Mouse (Mus musculus): ENCODE results near the gene Slc23a2. TPM values are rescaled to one million over a fixed set of nuclear protein-coding genes. Genes with fewer than 3 reads are reported as not detected.

Gene Slc23a2
- polyA plus RNA-seq, 1 experiment from 2014 or later = 5.6 TPM

DNA sequence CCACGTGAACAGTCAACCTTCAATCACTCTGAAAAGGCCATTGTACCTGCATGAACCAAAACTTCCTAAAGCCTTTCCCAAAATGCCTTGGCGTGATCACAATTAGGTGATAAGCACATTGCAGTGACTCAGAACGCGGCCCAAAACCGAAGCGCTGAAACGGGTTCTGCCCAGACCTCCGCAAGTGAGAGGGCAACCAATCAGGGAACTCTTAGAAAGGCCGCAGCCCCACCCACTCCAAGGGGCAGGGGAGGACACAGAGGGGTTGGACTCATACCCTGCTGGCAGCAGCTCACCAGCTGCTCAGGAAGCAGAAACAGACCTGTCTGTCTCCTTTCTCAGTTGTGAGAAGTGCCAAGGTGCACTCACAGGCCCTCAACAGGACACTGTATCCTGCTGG lies 13.6 kb downstream of the Slc23a2 start:
- H3K9ac ChIP-seq (ENCODE audit: low read length) = no peak overlapping the region
- DNase-seq (ENCODE audit: low spot score) (peak; percentile 74), ATAC-seq (ENCODE audit: low FRiP score, low TSS enrichment) (peak; percentile 85)
- H3K4me3 ChIP-seq (ENCODE audit: low read depth, low read length) = no peak overlapping the region
- WGBS = 15% methylated on average over 9 of the region's 9 CpGs
- H3K9me3 ChIP-seq (ENCODE audit: control insufficient read depth, low read length) = no peaks in the 10 kb centered on the region
- H3K4me1 ChIP-seq (replicated peaks; ENCODE audit: control insufficient read depth, insufficient read depth) = no peaks in the 10 kb centered on the region; the same call in 1 of the 2 replicates
- H3K27ac ChIP-seq (replicated peaks) = no peak overlapping the region
- H3K27me3 ChIP-seq (ENCODE audit: control insufficient read depth, insufficient read depth, low read length) = no peaks in the 10 kb centered on the region
- TF ChIP-seq CTCF (IDR thresholded peaks at IDR 0.05; ENCODE audit: low read depth) (no peak), EP300 (optimal IDR thresholded peaks at IDR 0.05) (no peak)
- H3K36me3 ChIP-seq (ENCODE audit: control insufficient read depth, insufficient read depth, low read length) = no peaks in the 10 kb centered on the region
- 0 out of 2 replicates have a peak overlapping the region, but pooled peaks have one; percentile 18 for H3K4me2 ChIP-seq (replicated peaks; ENCODE audit: low read depth)

DNA sequence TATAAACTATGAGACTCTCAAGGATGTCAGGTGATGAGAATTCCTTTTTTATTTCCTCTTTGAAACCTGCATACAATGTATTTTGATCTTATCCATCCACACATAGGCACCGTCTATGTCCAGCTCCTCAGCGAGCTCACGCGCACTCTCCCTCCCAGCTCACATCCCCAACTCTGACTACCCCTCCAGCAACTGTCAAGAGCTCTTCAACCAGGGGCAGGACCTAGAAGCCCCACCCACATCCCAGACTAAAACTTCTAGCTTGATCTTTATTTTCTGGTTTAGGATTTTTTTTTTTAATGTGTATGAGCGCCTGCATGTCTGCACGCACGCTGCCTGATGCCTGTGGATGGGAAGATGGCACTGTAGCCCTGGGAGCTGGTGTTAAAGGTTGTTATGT lies 14.9 kb downstream of the Slc23a2 start:
- Histone ChIP-seq H3K4me3 (ENCODE audit: low read depth, low read length) (no peak overlapping the region), H3K9ac (ENCODE audit: low read length) (no peak overlapping the region), H3K4me1 (replicated peaks; ENCODE audit: control insufficient read depth, insufficient read depth) (no peaks in the 10 kb centered on the region; the same call in 1 of the 2 replicates), H3K36me3 (ENCODE audit: control insufficient read depth, insufficient read depth, low read length) (no peaks in the 10 kb centered on the region), H3K27me3 (ENCODE audit: control insufficient read depth, insufficient read depth, low read length) (no peaks in the 10 kb centered on the region), H3K27ac (replicated peaks) (no peak overlapping the region), H3K9me3 (ENCODE audit: control insufficient read depth, low read length) (no peaks in the 10 kb centered on the region), H3K4me2 (replicated peaks; ENCODE audit: low read depth) (no peak overlapping the region)
- ATAC-seq (ENCODE audit: low FRiP score, low TSS enrichment) (no peak), DNase-seq (ENCODE audit: low spot score) (no peak)
- 93% methylated on average over 7 of the region's 7 CpGs for WGBS
- TF ChIP-seq CTCF (IDR thresholded peaks at IDR 0.05; ENCODE audit: low read depth) (no peak), EP300 (optimal IDR thresholded peaks at IDR 0.05) (no peak)

DNA sequence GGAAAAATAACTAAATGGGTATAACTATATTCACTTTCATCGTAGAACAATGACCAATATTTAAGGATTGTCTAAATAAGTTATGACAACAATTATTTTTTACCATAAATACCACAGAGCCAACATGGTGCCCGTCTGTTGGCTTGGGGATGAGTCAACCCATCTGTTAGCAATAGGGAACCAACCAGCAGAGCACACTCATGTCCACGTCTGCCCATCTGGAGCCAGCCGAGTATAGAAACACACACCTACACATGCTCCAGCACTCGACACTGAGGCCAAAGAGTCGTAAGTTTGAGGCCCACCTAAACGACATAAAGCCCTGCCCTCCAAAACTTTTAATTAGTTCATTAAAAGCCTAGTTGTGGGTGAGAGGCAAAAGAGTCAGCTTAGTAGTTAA lies 15.7 kb downstream of the Slc23a2 start:
- TF ChIP-seq EP300 (optimal IDR thresholded peaks at IDR 0.05) = no peak
- TF ChIP-seq CTCF (IDR thresholded peaks at IDR 0.05; ENCODE audit: low read depth) = no peak
- no peak overlapping the region for H3K27ac ChIP-seq (replicated peaks)
- no peak overlapping the region for H3K4me2 ChIP-seq (replicated peaks; ENCODE audit: low read depth)
- H3K9me3 ChIP-seq (ENCODE audit: control insufficient read depth, low read length) = no peaks in the 10 kb centered on the region
- no peaks in the 10 kb centered on the region for H3K27me3 ChIP-seq (ENCODE audit: control insufficient read depth, insufficient read depth, low read length)
- DNase-seq (ENCODE audit: low spot score) = no peak
- H3K4me3 ChIP-seq (ENCODE audit: low read depth, low read length) = no peak overlapping the region
- no peak overlapping the region for H3K9ac ChIP-seq (ENCODE audit: low read length)
- WGBS = 88% methylated on average over 7 of the region's 7 CpGs
- no peaks in the 10 kb centered on the region for H3K36me3 ChIP-seq (ENCODE audit: control insufficient read depth, insufficient read depth, low read length)
- no peaks in the 10 kb centered on the region; the same call in 1 of the 2 replicates for H3K4me1 ChIP-seq (replicated peaks; ENCODE audit: control insufficient read depth, insufficient read depth)
- no peak for ATAC-seq (ENCODE audit: low FRiP score, low TSS enrichment)

DNA sequence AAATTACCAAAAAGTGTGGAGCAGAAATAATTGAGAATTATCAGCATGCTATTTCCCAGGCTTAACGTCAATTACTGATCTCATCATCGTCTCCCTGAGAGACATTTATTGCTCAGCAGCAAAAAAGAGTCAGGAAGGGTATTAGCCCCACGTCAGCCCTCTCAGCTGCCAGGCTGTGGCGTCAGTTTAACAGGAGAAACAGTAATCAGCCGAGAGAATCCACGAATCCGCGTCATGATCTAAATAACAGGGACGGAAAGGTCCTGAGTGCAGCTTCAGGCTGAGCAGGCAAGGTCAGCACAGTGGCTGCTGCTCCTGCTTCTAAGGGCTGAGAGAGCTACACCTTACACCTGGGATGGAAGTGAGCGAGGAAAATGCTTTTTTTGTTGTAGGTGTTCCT lies 17.0 kb downstream of the Slc23a2 start:
- Histone ChIP-seq H3K4me1 (replicated peaks; ENCODE audit: control insufficient read depth, insufficient read depth) (no peaks in the 10 kb centered on the region), H3K27ac (replicated peaks) (no peak overlapping the region), H3K9ac (ENCODE audit: low read length) (no peak overlapping the region), H3K9me3 (ENCODE audit: control insufficient read depth, low read length) (no peaks in the 10 kb centered on the region), H3K4me3 (ENCODE audit: low read depth, low read length) (no peak overlapping the region), H3K4me2 (replicated peaks; ENCODE audit: low read depth) (no peak overlapping the region), H3K27me3 (ENCODE audit: control insufficient read depth, insufficient read depth, low read length) (no peaks in the 10 kb centered on the region), H3K36me3 (ENCODE audit: control insufficient read depth, insufficient read depth, low read length) (no peaks in the 10 kb centered on the region)
- WGBS = 64% methylated on average over 10 of the region's 10 CpGs
- DNase-seq (ENCODE audit: low spot score) (no peak), ATAC-seq (ENCODE audit: low FRiP score, low TSS enrichment) (no peak)
- TF ChIP-seq EP300 (optimal IDR thresholded peaks at IDR 0.05) (no peak), CTCF (IDR thresholded peaks at IDR 0.05; ENCODE audit: low read depth) (no peak)

DNA sequence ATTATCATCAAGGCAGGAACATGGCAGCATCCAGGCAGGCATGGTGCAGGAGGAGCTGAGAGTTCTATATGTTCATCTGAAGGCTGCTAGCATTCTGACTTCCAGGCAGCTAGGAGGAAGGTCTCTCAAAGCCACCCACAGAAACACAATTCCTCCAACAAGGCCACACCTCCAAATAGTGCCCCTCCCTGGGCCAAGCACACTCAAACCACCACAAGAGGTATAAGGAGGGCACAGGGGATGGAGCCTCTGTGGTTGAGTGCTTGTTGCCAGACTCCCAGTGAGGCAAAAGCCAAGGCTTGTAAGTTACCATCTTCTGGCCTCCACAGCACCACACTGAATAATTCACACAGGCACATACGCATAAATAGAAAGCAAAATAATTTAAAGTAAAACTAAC lies 18.6 kb downstream of the Slc23a2 start:
- ATAC-seq (ENCODE audit: low FRiP score, low TSS enrichment) = no peak
- no peak for TF ChIP-seq EP300 (optimal IDR thresholded peaks at IDR 0.05)
- no peak for TF ChIP-seq CTCF (IDR thresholded peaks at IDR 0.05; ENCODE audit: low read depth)
- Histone ChIP-seq H3K9me3 (ENCODE audit: control insufficient read depth, low read length) (no peaks in the 10 kb centered on the region), H3K4me1 (replicated peaks; ENCODE audit: control insufficient read depth, insufficient read depth) (no peaks in the 10 kb centered on the region), H3K4me3 (ENCODE audit: low read depth, low read length) (no peak overlapping the region), H3K27ac (replicated peaks) (no peak overlapping the region), H3K4me2 (replicated peaks; ENCODE audit: low read depth) (no peak overlapping the region), H3K9ac (ENCODE audit: low read length) (no peak overlapping the region), H3K27me3 (ENCODE audit: control insufficient read depth, insufficient read depth, low read length) (no peaks in the 10 kb centered on the region), H3K36me3 (ENCODE audit: control insufficient read depth, insufficient read depth, low read length) (no peaks in the 10 kb centered on the region)
- no peak for DNase-seq (ENCODE audit: low spot score)
- WGBS = 90% methylated on average over 1 of the region's 1 CpGs

DNA sequence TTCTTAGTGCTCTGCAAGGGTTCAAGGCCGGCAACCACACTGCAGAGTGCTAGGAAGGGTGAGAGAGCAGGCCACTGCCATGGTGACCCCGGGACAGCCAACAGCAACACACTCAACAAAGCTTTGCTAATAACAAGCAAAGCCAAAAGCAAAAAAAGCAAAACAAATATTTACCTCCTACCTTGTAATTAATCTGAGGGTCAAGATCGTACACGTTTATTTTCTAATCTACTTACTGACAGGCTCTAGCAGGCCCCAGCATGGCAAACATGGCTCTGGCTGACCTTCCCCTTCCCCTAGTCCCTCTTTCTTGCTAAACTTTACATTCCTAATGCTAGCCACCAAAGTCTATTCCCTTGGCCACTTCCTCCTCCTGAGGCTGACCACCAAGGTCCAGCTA lies 21.8 kb downstream of the Slc23a2 start:
- H3K9ac ChIP-seq (ENCODE audit: low read length) = no peak overlapping the region

More for the DNA sequence above, 21.8 kb downstream of the Slc23a2 start:
- no peaks in the 10 kb centered on the region for H3K9me3 ChIP-seq (ENCODE audit: control insufficient read depth, low read length)
- TF ChIP-seq EP300 (optimal IDR thresholded peaks at IDR 0.05) (no peak), CTCF (IDR thresholded peaks at IDR 0.05; ENCODE audit: low read depth) (no peak)
- WGBS = 62% methylated on average over 4 of the region's 4 CpGs
- no peaks in the 10 kb centered on the region for H3K36me3 ChIP-seq (ENCODE audit: control insufficient read depth, insufficient read depth, low read length)
- H3K4me3 ChIP-seq (ENCODE audit: low read depth, low read length) = no peak overlapping the region
- ATAC-seq (ENCODE audit: low FRiP score, low TSS enrichment) (no peak), DNase-seq (ENCODE audit: low spot score) (no peak)
- no peak overlapping the region for H3K27ac ChIP-seq (replicated peaks)
- no peak overlapping the region for H3K4me2 ChIP-seq (replicated peaks; ENCODE audit: low read depth)
- no peaks in the 10 kb centered on the region for H3K27me3 ChIP-seq (ENCODE audit: control insufficient read depth, insufficient read depth, low read length)
- no peaks in the 10 kb centered on the region for H3K4me1 ChIP-seq (replicated peaks; ENCODE audit: control insufficient read depth, insufficient read depth)

Data from stomach, postnatal 0 days (tissue).